Mouse (Mus musculus): ENCODE measurements around the gene Itga9.

Itga9 gene

DNA sequence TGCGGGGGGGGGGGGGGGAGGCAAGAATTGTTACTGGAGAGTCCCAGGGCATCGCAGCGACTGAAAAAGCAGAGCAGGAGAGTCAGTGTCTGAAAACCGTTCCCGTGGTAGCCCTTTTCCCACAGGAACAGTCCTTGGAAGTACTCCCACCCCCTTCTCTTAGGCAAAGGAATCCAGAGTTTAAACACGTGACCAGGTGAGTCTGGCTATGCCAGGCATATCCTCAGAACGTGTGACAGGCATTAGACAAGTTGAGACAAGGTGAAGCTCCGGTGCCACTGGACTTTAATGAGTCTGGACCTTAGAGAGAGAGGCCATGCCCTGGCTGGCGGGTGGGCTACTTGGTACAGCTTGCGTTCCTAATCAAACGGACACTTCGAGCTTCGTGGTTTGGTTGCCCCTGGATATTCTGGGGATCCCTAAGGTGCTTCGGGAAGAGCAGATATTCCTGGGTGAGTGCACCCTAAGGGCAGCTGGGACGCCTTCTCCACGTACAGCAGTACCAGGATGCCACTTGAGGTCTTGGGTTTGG, 318.1 kb downstream of the Itga9 start:
- no peak for DNase-seq (ENCODE audit: low spot score)

DNA sequence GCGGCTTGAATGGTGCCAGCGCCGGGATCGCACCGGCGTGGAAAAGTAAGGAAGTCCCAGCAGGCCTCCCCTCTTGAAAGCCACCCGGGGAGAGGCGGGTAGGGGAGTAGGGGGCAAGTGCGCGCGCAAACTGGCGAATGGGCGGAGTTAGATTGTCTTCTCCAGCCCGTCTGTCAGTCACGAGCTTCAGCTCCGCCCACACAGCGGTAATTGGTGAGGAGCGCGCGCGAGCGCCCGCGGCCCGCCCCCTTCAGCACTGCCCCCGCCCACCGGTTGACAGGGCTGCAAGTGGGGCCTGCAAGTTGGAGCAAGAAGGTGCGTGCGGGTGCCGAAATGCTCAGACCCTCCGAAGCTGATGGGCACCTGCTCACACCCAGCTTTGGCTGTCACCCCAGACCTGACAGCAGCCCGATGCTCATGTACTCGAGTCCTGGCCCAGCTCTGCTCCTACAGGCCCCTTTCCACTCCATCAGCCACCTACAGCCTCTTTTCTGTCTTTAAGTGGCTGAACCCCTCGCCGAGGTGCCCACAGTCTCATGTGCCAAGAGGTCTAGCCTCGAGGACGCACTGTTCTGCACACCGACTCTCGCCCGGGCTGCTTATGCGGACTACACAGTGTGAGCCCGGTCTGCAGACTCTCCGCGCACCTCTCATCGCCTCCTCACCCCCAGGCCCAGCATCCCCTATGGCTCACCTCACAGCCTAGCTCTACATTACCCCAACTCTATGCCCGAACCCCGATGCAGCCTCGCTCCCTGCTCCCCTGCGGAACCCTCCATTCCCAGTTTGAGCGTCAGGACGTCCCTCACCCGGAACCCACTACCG, 319.0 kb downstream of the Itga9 start:
- peak; percentile 82 for DNase-seq (ENCODE audit: low spot score)

DNA sequence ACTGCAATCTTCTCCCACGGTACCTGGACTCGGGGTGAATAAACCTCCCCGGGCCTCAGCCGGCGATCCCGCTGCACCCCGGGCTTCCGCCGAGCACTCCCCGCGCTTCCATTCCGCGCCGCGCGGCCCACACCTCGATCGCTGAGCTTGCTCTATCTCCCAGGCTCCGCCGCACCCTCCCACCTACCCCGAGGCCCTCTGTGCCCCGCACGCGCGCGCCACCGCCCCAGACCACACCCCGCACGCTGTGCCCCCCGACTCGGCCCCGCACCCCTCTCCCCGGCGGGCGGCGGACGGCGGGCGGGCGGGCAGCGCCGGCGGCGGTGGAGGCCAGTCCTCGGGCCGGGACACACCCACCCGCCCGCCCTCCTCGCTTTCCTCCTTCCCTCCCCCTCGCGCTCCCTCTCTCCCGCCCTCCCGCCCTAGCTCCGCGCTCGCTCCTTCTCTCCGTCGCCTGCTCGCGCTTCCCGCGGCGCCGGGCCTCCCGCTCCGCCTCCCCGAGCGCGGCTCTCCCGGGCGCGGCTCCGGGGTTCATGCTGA, 319.7 kb downstream of the Itga9 start, which contains the start of gene Ctdspl:
Gene Ctdspl (plus strand): TSS at position 343 of the 540 bp plus-strand sequence.
- peak; percentile 12 for DNase-seq (ENCODE audit: low spot score)

DNA sequence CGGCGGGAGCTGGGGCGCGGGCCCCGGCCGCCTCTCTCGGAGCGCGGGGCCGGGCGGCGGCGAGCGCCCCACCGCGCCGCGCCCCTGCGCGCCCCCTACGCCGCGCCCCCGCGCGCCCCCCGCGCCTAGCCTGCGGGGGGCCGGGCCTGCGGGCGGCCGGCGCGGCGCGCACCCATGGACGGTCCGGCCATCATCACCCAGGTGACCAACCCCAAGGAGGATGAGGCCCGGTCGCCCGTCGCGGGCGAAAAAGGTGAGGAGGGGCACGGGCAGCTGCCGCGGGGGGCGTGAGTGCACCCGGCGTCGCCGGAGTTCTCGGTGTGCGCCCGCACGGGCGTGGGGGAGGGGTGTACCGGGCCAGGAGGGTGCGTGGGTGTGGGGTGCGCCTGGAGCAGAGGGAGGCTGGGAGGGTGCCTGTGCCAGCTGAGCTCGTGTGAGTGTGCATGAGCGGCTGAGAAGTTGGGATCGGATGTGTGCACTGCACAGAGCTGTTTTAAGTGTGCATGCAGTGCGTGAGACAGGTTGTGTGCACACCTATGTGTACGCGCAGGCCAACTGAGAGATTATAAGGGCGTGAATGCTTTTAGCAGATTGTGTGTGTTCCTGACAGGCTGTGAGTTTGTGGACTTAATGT, 320.3 kb downstream of the Itga9 start:
- no peak for DNase-seq (ENCODE audit: low spot score)

DNA sequence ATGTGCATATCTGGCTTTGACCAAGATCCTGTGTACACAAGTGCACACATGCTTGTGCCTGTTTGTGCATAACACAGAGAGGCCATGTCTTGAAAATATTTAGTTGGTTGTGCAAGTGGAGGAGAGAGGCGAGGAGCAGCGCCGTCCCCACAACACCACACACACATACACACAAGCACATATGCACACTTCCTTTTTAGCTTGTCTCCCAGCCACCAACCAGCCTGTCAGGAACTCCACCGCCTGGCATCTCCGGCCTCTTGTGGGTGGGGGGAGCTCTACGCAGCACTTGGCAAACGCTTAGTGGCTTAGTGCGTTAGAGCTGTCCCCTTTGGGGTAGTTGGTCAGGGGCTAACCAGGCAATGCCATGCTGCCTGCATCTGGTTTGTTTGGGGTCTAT, 321.0 kb downstream of the Itga9 start:
- DNase-seq (ENCODE audit: low spot score): no peak

DNA sequence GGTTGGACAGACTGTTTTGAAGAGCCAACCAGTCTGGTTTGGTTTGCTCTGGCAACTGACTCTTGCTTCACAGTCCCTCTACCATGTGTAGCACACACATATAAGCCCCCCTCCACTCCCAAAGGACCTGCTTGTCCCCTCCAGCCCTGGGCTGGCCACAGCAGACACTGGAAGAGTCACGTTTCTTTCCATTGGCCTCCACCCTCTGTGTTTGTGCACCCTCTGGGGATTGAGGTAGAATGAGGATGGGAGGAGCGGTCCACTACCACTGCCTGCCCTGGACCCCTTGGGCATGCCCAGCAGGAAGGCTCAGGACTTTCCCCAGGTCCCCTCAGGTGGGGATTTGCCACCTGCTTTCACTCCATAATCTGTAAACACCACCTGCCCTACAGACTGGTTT, 321.5 kb downstream of the Itga9 start:
- no peak for DNase-seq (ENCODE audit: low spot score)

DNA sequence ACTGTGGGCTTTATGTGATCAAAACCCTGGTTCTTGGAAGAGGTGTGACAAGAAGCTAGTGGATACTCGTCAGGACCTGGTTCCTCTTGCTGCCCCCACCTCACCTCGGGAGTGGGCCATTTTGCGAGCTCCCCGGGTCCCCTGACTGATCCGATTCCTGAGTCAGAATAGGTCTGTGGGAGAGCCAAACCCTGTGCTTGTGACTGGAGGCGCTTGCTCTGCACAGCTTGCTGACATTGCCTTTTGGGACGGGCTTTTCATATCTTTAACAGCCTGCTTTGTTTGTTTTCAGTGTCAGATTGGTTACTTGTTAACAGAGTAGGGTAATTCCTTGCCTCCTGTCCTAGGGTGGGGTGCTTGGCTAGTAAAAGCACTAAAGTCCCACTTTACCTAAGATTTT, 322.2 kb downstream of the Itga9 start:
- no peak for DNase-seq (ENCODE audit: low spot score)

DNA sequence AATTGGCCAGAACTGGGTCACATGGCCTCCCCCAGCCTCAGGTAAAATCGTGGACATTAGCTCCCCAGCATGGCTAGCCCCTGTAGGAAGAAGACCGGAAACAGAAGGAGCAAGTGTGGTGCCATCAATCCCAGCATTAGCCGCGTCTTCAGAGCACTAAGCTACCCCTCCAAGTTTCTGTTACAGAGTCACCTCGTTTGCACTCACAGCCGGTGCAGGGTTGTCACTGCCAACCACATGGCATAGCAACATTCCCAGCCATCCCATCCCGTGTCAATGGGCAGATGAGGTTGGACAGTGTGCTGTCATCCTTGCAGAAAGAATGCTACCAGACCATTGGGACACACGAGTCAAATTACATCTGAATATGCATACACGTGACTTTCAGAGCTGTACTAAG, 324.1 kb downstream of the Itga9 start:
- no peak for DNase-seq (ENCODE audit: low spot score)

DNA sequence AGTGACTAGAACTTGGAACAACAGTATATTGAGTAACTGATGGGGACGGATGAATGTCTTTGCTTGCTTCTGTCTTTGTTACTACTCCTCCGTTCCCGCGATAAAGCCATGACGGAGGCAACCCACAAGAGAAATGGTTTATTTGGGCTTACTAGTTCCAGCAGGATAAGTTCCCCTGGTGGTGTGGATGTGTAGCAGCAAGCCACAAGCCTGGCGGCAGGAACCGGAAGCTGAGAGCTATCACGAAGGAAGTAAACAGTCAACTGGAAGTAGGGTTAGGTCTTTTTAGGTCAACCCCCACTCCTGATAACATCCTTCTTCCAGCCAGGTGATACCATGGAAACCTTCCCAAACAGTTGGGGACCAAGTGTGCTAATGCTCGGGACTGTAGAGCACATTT, 327.3 kb downstream of the Itga9 start:
- no peak for DNase-seq (ENCODE audit: low spot score)

DNA sequence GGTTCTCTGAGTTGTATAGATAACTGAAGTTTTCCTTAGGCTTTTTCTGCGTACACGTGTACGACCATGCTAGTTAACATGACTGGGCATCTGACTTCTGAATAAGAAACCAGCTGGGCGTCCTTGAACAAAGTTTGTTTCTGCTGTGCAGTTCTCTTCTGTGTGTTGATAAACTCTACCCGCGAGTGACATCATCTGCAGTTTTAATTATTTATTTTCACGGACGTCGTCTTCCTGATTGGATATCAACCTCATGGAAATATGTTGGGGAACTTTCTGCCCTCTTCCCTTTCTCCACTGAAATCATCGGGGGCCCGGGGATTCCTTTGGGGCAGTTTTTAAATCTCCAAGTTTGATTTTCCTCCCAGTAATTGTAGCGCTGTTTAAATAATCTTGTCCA, 327.8 kb downstream of the Itga9 start:
- DNase-seq (ENCODE audit: low spot score): no peak

DNA sequence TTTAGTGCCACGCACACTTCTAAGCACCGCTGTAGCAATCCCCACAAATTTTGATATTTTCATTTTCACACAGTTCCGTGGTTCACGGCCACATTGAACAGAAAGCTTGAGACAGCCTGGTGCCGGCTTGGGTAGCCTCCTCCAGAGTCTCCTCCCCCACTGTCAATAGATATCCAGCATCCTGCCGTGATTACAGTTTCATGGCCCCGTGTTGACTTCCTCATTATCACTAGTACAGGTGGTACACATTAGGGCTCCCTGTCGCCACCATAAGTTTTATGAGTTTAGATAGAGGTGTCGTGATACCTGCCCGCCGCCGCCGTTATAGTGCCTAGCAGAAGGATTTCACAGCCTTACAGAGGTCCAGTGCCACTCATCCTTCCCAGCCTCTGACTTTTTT, 328.6 kb downstream of the Itga9 start:
- no peak for DNase-seq (ENCODE audit: low spot score)

DNA sequence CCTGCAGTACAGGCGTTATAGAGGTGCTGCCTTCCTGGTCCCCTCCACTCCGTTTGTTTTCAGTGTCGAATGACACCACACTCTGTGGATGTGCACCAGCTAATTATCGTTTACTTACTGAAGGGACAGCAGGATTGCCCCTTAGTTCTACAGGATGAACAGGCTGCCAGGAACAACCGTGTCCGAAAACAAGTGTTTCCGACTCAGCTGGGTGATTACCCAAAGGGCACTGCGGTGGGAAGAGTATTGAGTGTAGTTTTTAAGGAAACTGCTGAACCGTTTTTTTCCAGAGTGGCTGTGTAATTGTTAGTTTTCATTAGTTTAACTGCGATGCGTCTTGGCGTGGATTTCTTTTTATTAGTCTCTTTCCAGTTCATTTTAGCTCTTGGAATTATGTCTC, 329.6 kb downstream of the Itga9 start:
- DNase-seq (ENCODE audit: low spot score): no peak

DNA sequence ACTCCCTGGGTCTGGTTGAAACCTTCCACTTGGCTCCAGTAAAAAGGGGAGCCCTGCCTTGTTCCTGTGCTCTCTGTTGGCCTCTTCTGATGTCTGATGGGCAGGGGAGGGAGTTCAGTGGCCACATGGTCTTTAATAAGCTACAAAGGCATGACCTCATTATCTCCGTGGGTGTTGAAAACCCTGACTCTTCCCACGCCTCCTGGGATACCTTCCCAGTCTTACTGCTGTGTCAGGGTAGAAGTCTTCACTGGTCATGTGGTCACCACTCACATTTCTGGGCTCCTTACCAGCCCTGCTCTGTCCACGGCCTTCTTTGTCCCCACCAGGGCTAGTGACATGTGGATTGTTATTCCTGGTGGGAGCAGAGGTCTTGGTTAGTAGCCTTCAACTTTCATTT, 331.0 kb downstream of the Itga9 start:
- no peak for DNase-seq (ENCODE audit: low spot score)

DNA sequence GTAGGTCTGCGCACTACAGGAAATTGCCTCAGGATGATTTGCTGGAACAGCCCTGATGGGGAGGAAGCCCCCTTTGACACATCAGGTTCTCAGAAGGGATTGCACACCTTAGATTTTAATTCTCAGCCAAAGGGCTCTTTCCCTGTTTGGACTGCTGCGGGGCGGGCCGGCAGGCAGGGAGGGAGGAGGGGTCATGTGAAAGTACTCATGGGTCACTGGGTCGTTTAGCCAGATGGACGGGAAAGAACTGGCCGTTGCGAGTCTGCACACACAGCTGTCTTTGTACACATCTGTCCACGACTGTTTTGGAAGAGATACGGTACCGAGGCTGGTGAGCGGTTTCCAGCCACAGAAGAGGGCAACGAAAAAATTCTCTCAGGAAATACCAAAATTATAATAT, 332.9 kb downstream of the Itga9 start:
- DNase-seq (ENCODE audit: low spot score): no peak

DNA sequence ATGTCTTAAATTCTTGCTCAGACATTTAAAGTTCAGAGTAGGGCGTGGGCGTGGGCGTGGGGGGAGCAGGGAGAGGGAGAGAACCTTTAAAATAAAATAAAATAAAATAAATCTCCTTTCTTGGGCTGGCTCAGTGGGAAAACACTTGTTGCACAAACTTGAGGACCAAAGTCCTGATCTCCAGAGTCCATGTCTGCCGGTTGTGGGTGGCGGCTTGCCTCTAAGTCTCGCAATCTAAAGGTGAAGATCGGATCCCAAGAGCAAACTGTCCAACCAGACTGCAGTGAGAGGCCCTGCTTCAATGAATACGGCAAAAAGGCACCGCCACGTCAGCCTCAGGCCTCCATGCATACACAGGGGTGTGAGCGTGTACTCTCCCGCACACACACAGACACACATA, 333.3 kb downstream of the Itga9 start:
- DNase-seq (ENCODE audit: low spot score): no peak

DNA sequence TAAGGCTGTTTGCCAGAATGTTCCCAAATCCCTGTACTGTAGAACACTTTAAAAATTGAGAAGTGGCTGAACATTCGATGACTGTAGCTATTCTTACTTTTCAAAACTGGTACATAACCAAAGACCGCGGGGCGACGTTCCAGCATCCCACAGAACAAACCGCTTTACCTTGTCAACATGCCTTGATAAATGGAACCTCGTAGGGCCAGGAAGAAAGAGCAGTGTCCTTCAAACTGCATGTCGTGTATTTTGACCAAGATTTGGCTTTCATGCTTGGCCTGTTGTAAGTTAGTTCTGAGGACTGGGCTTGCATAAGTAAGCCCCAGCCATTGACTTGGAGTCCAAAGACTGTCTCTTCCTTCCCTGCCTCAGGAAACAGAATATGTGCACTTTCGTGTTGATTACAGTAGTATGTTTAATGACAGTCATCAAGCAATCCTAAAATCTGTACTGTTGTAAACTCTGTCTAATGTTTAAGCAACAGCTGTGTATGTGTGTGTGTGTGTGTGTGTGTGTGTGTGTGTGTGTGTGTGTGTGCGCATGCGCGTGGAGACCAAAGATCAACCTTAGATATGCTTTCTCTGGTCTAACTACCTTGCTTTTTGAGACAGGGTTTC, 334.2 kb downstream of the Itga9 start:
- DNase-seq (ENCODE audit: low spot score): no peak

DNA sequence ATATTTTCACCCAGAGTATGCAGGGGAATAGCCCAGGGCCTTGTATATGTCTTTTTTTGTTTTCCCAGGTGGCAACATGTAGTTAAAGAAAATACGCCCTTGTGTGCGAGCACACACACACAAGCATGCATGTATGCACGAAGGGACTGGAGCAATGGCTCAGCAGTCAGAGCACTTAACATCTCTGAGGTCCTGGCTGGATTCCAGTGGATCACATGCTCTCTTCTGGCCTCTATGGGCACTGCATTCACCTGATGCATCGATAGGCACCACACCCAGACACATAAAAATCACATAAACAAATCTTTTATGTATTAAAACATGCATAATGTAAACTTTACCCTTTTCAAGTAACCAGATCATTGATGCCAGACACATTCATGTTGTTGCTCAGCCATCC, 335.5 kb downstream of the Itga9 start:
- DNase-seq (ENCODE audit: low spot score): no peak

DNA sequence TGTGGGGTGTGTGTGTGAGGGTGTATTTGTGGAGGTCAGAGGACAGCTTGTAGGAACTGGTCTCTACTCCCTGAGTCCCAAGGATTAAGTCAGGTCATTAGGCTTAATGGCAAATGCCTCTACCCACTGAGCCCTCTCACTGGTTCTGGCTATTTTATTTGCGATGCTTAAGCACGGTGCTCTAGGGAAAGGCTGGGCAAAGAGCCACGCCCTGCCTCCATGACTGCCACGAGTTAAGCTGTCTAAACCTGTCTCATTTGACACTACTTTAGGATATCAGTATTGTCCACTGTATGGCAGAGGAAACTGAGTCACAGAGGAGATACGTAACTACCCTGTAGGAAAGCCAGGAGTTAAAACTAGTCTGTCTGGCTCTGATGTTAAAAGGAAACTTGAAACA, 337.5 kb downstream of the Itga9 start:
- no peak for DNase-seq (ENCODE audit: low spot score)

DNA sequence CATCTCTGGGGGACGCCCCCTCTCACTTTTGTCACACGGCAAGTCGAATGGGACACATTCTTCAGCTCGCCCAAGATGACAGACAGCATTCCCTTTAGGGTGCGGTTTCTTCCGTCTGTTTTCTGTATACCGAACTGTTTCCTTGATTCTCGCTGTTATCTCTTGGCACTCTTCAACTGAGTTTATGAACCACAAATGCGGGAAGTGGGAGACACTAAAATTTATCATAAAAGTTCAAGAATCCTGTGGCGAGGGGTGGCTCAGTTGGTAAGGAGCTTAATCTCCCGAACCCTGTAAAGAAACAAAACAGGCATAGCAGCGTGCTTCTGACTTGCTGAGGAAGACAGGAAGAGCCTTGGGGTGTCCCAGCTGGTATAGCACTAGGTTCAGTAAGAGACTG, 337.9 kb downstream of the Itga9 start:
- no peak for DNase-seq (ENCODE audit: low spot score)

DNA sequence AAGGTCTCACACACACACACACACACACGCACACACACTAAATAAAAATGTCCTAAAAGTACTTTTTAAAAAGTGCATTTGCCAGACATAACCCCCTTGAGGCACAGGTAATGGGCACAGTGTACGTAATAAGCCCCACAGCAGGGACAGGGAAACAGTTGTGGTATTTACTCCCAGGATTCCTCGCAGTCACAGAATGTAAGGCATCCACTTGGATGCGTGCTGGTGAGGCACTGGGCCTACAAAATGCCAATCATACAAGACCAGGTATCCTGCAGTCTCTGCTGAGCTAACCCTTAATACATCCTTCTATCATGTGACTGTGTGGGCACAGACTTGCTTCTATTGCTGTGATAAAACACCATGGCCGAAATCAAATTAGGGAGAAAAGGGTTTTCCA, 342.0 kb downstream of the Itga9 start:
- no peak for DNase-seq (ENCODE audit: low spot score)

DNA sequence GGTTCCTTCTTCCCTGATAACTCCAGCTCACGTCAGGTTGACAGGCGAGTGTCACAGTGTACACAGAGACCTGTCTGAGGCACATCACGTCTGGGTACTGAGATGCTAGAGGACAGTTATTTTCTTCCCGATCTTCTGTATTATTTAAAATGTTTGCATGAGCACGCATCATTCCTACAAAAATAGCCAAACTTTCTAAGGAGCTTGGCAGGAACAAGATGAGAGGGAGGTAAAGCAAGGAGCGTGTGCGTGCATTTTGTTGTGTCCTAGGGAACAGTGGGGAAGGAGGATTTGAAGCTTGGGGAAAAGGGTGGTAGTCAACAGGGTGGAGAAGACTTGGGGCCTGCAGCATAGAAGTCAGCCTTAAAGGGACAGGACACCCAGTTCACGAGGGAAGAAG, 342.6 kb downstream of the Itga9 start:
- no peak for DNase-seq (ENCODE audit: low spot score)

DNA sequence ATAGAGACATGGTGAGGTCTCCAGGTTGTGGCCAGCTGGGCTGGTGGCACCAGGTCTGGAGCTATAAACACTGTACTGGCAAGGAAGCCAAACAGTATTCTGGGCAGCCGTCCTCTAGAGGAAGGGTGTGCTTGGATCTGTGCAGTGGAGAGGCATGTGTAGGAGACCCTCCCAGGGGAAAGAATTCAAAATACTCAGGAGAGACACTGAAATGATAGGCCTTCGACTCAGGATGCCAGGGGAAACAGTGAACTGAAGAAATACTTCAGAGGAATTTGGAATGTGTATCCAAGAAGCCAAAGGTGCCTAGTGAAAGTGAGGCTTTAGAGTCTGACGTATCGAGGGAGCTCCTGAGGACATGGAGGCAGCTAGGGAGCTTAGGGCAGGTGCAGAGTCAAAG, 343.2 kb downstream of the Itga9 start:
- no peak for DNase-seq (ENCODE audit: low spot score)

DNA sequence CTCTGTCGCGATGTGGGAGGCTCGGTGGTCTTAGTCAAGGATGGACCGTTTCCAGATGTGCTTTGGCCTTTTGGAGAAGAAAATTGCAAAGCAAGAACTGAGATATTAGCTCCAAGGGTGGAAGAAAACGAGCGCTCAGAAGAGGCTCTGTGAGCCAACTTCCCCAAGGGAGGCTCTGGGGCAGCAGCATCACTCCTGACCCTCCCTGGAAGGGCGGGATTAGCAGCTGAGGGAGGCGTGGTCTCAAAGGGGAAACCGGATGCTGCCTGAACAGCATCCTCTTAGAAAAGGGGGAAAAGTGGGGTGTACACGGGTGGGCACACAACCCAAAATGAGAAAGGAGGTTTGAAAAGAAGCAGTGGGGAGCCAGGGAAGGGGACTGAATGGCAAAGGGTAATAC, 343.6 kb downstream of the Itga9 start:
- no peak for DNase-seq (ENCODE audit: low spot score)
